Mouse (Mus musculus) cerebellum, adult 8-10 months (tissue): ENCODE results near the gene Hjurp.
A peak's percentile ranks its signal among the peaks of the same experiment; 100 is the strongest.

Experiments used
- DNase-seq: peaks from one replicate; pipeline ENCODE4 v3.0.0; 2022

Hjurp gene

GRCm38 (mm10) chr1:88277098-88277817 is at the start of gene Hjurp, which contains the start of gene Trpm8:
Gene Hjurp (minus strand): TSS chr1:88277633.
Gene Trpm8 (plus strand): TSS chr1:88277661.
- DNase-seq = peak; percentile 100

- DNase-seq = no peak
These were observed 45.7 kb upstream of the Hjurp start for GRCm38 (mm10) chr1:88323101-88323500.

GRCm38 (mm10) chr1:88322146-88322545 is 44.7 kb upstream of the Hjurp start:
- peak; percentile 46 for DNase-seq

- DNase-seq = no peak
These were observed 43.5 kb upstream of the Hjurp start for GRCm38 (mm10) chr1:88320821-88321395.

GRCm38 (mm10) chr1:88318531-88319060 is 41.2 kb upstream of the Hjurp start:
- peak; percentile 91 for DNase-seq

- no peak for DNase-seq
These were observed 39.8 kb upstream of the Hjurp start for GRCm38 (mm10) chr1:88317279-88317678.

- no peak for DNase-seq
These were observed 32.9 kb upstream of the Hjurp start for GRCm38 (mm10) chr1:88310349-88310748.

GRCm38 (mm10) chr1:88309905-88310304 is 32.5 kb upstream of the Hjurp start:
- DNase-seq = no peak

GRCm38 (mm10) chr1:88309020-88309419 is 31.6 kb upstream of the Hjurp start:
- DNase-seq = no peak

- no peak for DNase-seq
These were observed 29.7 kb upstream of the Hjurp start for GRCm38 (mm10) chr1:88307180-88307579.

GRCm38 (mm10) chr1:88306543-88306942 is 29.1 kb upstream of the Hjurp start:
- no peak for DNase-seq

GRCm38 (mm10) chr1:88305018-88305795 is 27.8 kb upstream of the Hjurp start:
- no peak for DNase-seq

GRCm38 (mm10) chr1:88304261-88304985 is 27.0 kb upstream of the Hjurp start:
- DNase-seq = no peak

- DNase-seq = no peak
These were observed 26.3 kb upstream of the Hjurp start for GRCm38 (mm10) chr1:88303762-88304161.

GRCm38 (mm10) chr1:88302057-88302740 is 24.8 kb upstream of the Hjurp start:
- no peak for DNase-seq

GRCm38 (mm10) chr1:88301121-88302014 is 23.9 kb upstream of the Hjurp start:
- DNase-seq = no peak

- no peak for DNase-seq
These were observed 23.0 kb upstream of the Hjurp start for GRCm38 (mm10) chr1:88300301-88301050.

GRCm38 (mm10) chr1:88299529-88299945 is 22.1 kb upstream of the Hjurp start:
- no peak for DNase-seq

- DNase-seq = no peak
These were observed 21.5 kb upstream of the Hjurp start for GRCm38 (mm10) chr1:88298686-88299528.
